Mouse (Mus musculus) E14TG2a.4 (cell line): ENCODE measurements around the gene Zfp809.

Source experiments
- CTCF ChIP-seq: conservative IDR thresholded peaks from 2 replicates; pipeline ENCODE4 v1.5.1; 2014; ENCODE audit warnings: low read length
- NANOG ChIP-seq: IDR thresholded peaks from 2 replicates; pipeline ENCODE4 v1.6.1; 2014; ENCODE audit warnings: borderline replicate concordance, low read length, mixed read lengths
- POU5F1 ChIP-seq: IDR thresholded peaks from 2 replicates; pipeline ENCODE4 v1.6.1; 2014; ENCODE audit warnings: low read length, borderline replicate concordance

DNA sequence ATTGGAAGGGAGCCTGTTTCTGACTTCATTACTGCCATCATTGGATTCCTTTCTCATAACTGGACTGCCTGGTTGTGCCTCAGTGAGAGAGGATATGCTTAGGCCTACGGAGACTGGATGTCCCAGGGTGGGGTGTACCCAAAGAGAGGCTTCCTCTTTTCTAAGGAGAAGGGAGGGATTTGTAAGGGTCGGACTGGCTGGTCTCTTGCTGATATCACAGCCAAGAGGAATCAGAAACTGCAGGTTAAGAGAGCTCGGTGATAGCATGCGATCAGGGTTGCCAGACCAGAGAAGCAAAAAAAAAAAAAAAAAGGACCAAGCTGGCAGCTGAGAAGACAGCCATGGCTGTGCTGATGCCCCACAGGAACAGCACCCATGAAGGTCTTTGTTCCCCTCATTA lies 31.1 kb downstream of the Zfp809 start:
- TF ChIP-seq CTCF = no peak
- no peak for TF ChIP-seq NANOG
- no peak for TF ChIP-seq POU5F1
